Mouse (Mus musculus) liver, embryonic 11.5 days (tissue): Measurements from ENCODE around the gene Sun1. TPM values are rescaled to one million over a fixed set of nuclear protein-coding genes. Genes with fewer than 3 reads are reported as not detected.
A peak's percentile ranks its signal among the peaks of the same experiment; 100 is the strongest.

Source experiments
- ATAC-seq: fragments of 200-750 bp; cut with Nextera tagmentation; replicated peaks from 2 replicates; pipeline ENCODE4 v1.8.0; 2017; ENCODE audit warnings: moderate number of reproducible peaks, mild to moderate bottlenecking, moderate TSS enrichment, moderate library complexity; ENCODE audit not compliant: low FRiP score
- DNase-seq: peaks from one replicate; pipeline ENCODE4 v3.0.0-alpha.2; 2017; ENCODE audit warnings: low spot score
- H3K27ac ChIP-seq: fragments of 300-500 bp; sonication (generic); 2 replicates; pipeline ENCODE4 v1.5.1; 2014; ENCODE audit warnings: mild to moderate bottlenecking, low read depth, low read length, control low read depth
- H3K27me3 ChIP-seq: fragments of 300-500 bp; sonication (generic); replicated peaks from 2 replicates; pipeline ENCODE4 v1.6.1; 2014; ENCODE audit warnings: low read length, mixed read lengths; ENCODE audit not compliant: control insufficient read depth, insufficient read depth
- H3K36me3 ChIP-seq: fragments of 300-500 bp; sonication (generic); 2 replicates; pipeline ENCODE4 v1.6.1; 2014; ENCODE audit warnings: mild to moderate bottlenecking, low read length, moderate library complexity, mixed read lengths; ENCODE audit not compliant: control insufficient read depth, insufficient read depth
- H3K4me1 ChIP-seq: fragments of 300-500 bp; sonication (generic); replicated peaks from 2 replicates; pipeline ENCODE4 v1.6.1; 2014; ENCODE audit warnings: low read length, mixed read lengths; ENCODE audit not compliant: control insufficient read depth, insufficient read depth
- H3K4me2 ChIP-seq: fragments of 300-500 bp; sonication (generic); 2 replicates; pipeline ENCODE4 v1.6.1; 2014; ENCODE audit warnings: mild to moderate bottlenecking, control low read depth, moderate library complexity
- H3K4me3 ChIP-seq: fragments of 300-500 bp; sonication (generic); 2 replicates; pipeline ENCODE4 v1.5.1; 2014; ENCODE audit warnings: low read depth, low read length, control low read depth
- H3K9ac ChIP-seq: fragments of 300-500 bp; sonication (generic); 2 replicates; pipeline ENCODE4 v1.6.1; 2014; ENCODE audit warnings: low read depth, low read length, control low read depth
- H3K9me3 ChIP-seq: fragments of 300-500 bp; sonication (generic); 2 replicates; pipeline ENCODE4 v1.6.1; 2016; ENCODE audit warnings: low read length, inconsistent platforms, mixed read lengths; ENCODE audit not compliant: control insufficient read depth
- WGBS: fragments of 180-500 bp; shearing (Covaris S2); extraction: QIAGEN DNeasy Blood & Tissue Kit; methylation state at CpG from one replicate; pipeline ENCODE4 v1.1.7; 2014; 5-methylcytosine and 5-hydroxymethylcytosine counted together
- polyA plus RNA-seq: library from polyadenylated mRNA; unstranded; fragments of >200 nt; fragmentation: Nextera tagmentation; extraction: Ambion mirVana; gene quantifications from 2 replicates; pipeline ENCODE4 v1.2.1, GENCODE M21; 2014

Gene Sun1
- polyA plus RNA-seq: 46.0 and 50.4 TPM in 2 replicates

- ATAC-seq: peak; percentile 91
- under 1% methylated on average over 64 of the region's 64 CpGs for WGBS
- Histone ChIP-seq H3K27me3 (no peaks in the 10 kb centered on the region), H3K4me1 (peaks cover 38% of the 10 kb centered on the region), H3K4me3 (peak within 1 kb of the TSS; percentile 96), H3K4me2 (peak within 1 kb of the TSS; percentile 93), H3K9ac (peak within 1 kb of the TSS; percentile 92), H3K27ac (peak within 1 kb of the TSS; percentile 92), H3K9me3 (no peaks in the 10 kb centered on the region), H3K36me3 (peaks cover 2% of the 10 kb centered on the region; the same call in 1 of the 2 replicates)
- peak; percentile 99 for DNase-seq
Measured at GRCm38 (mm10) chr5:139199995-139200769, at the start of gene Sun1. Gene Sun1, plus strand, starts transcription at chr5:139200637.

GRCm38 (mm10) chr5:139160899-139161298, 39.5 kb upstream of the Sun1 start:
- no peak overlapping the region for H3K4me3 ChIP-seq
- DNase-seq (no peak), ATAC-seq (no peak)
- H3K4me1 ChIP-seq: peaks cover 11% of the 10 kb centered on the region
- peaks cover 19% of the 10 kb centered on the region for H3K36me3 ChIP-seq
- H3K9me3 ChIP-seq: no peaks in the 10 kb centered on the region
- 68% methylated on average over 8 of the region's 8 CpGs for WGBS
- no peaks in the 10 kb centered on the region for H3K27me3 ChIP-seq
- H3K9ac ChIP-seq: no peak overlapping the region
- no peak overlapping the region for H3K27ac ChIP-seq
- no peak overlapping the region for H3K4me2 ChIP-seq

GRCm38 (mm10) chr5:139161632-139162031, 38.8 kb upstream of the Sun1 start:
- Histone ChIP-seq H3K36me3 (peaks cover 18% of the 10 kb centered on the region), H3K4me2 (no peak overlapping the region), H3K9ac (no peak overlapping the region), H3K27ac (no peak overlapping the region), H3K27me3 (no peaks in the 10 kb centered on the region), H3K4me3 (no peak overlapping the region), H3K4me1 (peaks cover 16% of the 10 kb centered on the region), H3K9me3 (no peaks in the 10 kb centered on the region)
- WGBS: 52% methylated on average over 10 of the region's 10 CpGs
- ATAC-seq (no peak), DNase-seq (no peak)

GRCm38 (mm10) chr5:139166781-139167361, 33.6 kb upstream of the Sun1 start:
- no peaks in the 10 kb centered on the region for H3K9me3 ChIP-seq
- H3K9ac ChIP-seq: no peak overlapping the region
- DNase-seq (no peak), ATAC-seq (peak; percentile 67)
- WGBS: 39% methylated on average over 6 of the region's 6 CpGs
- peak overlapping the region; percentile 6; the same call in 1 of the 2 replicates for H3K4me2 ChIP-seq
- peak overlapping the region; percentile 51 for H3K27ac ChIP-seq
- no peaks in the 10 kb centered on the region for H3K27me3 ChIP-seq
- H3K36me3 ChIP-seq: peaks cover 36% of the 10 kb centered on the region
- H3K4me1 ChIP-seq: peaks cover 18% of the 10 kb centered on the region
- no peak overlapping the region for H3K4me3 ChIP-seq

DNA sequence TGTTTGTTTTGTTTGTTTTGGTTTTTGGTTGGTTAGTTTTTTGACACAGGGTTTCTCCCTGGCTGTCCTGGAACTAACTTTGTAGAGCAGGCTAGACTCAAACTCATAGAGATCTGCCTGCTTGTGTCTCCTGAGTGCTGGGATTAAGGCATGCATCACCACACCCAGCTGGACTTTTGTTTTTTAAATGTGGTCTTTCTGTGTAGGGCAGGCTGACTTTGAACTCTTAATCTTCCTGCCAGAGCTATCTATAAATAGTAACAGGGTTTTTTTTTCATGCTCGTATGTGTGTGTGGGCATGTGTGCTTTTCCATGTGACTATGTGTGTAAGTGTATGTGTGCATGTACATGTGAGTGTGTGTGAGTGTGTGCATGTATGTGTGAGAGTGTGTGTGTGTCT, 32.9 kb upstream of the Sun1 start:
- Histone ChIP-seq H3K9ac (no peak overlapping the region), H3K4me1 (peaks cover 13% of the 10 kb centered on the region), H3K4me2 (no peak overlapping the region), H3K36me3 (peaks cover 37% of the 10 kb centered on the region), H3K27me3 (no peaks in the 10 kb centered on the region), H3K27ac (peak overlapping the region; percentile 51; the same call in 1 of the 2 replicates), H3K9me3 (no peaks in the 10 kb centered on the region), H3K4me3 (no peak overlapping the region)
- ATAC-seq: no peak
- 51% methylated on average over 1 of the region's 1 CpGs for WGBS
- DNase-seq: no peak

GRCm38 (mm10) chr5:139171929-139172328, 28.5 kb upstream of the Sun1 start:
- Histone ChIP-seq H3K27me3 (no peaks in the 10 kb centered on the region), H3K4me1 (peaks cover 5% of the 10 kb centered on the region), H3K4me2 (no peak overlapping the region), H3K9me3 (no peaks in the 10 kb centered on the region), H3K9ac (no peak overlapping the region), H3K36me3 (peaks cover 34% of the 10 kb centered on the region), H3K4me3 (no peak overlapping the region), H3K27ac (no peak overlapping the region)
- DNase-seq (no peak), ATAC-seq (no peak)
- 88% methylated on average over 4 of the region's 4 CpGs for WGBS

DNA sequence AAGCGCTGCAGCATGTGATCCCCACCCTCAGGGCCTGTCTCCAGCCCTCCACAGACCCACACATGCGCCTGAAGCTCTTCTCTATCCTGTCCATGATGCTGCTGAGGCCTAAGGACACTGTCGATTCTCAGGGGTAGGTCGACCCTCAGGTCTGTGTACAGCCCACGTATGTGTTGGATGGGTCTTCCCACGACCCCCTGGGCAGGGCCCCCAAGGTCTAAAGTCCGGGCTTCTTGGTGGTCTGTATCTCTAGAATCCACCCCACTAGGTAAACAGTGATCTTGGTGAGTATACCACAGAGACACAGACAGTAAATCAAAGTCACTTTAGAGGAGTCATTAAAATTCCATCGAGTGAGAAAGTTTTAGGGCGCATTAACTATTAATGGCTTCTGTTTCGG, 26.3 kb upstream of the Sun1 start:
- no peaks in the 10 kb centered on the region for H3K27me3 ChIP-seq
- H3K36me3 ChIP-seq: peaks cover 23% of the 10 kb centered on the region
- H3K27ac ChIP-seq: no peak overlapping the region
- no peak overlapping the region for H3K4me2 ChIP-seq
- no peak overlapping the region for H3K4me3 ChIP-seq
- ATAC-seq (no peak; the same call in 1 of the 2 replicates), DNase-seq (no peak)
- H3K9me3 ChIP-seq: no peaks in the 10 kb centered on the region
- no peak overlapping the region for H3K9ac ChIP-seq
- 0 out of 2 replicates have a peak, but pooled peaks cover 4% of the 10 kb centered on the region for H3K4me1 ChIP-seq
- 58% methylated on average over 10 of the region's 10 CpGs for WGBS

- ATAC-seq: no peak
- DNase-seq: no peak
- 69% methylated on average over 10 of the region's 10 CpGs for WGBS
- Histone ChIP-seq H3K9me3 (no peaks in the 10 kb centered on the region), H3K36me3 (peaks cover 26% of the 10 kb centered on the region), H3K4me1 (0 out of 2 replicates have a peak, but pooled peaks cover 4% of the 10 kb centered on the region), H3K4me3 (no peak overlapping the region), H3K4me2 (no peak overlapping the region), H3K27ac (no peak overlapping the region), H3K9ac (no peak overlapping the region), H3K27me3 (no peaks in the 10 kb centered on the region)
Measured at GRCm38 (mm10) chr5:139174556-139175547, 25.6 kb upstream of the Sun1 start.
